Mouse (Mus musculus) ES-E14 (cell line): Measurements from ENCODE around the gene Arhgap24. TPM values are rescaled to one million over a fixed set of nuclear protein-coding genes. Genes with fewer than 3 reads are reported as not detected.

Experiments used
- DNase-seq: peaks from one replicate; pipeline ENCODE4 v3.0.0-alpha.2; 2013; ENCODE audit warnings: low read depth, low spot score
- H3K27ac ChIP-seq: 2 replicates; pipeline ENCODE4 v1.5.1; 2012; ENCODE audit warnings: low read depth, mild to moderate bottlenecking, low read length, moderate library complexity, mixed read lengths; ENCODE audit not compliant: poor library complexity, insufficient read depth, severe bottlenecking
- H3K36me3 ChIP-seq: 2 replicates; pipeline ENCODE4 v1.6.1; 2012; ENCODE audit warnings: mild to moderate bottlenecking, low read length, moderate library complexity, mixed read lengths; ENCODE audit not compliant: control insufficient read depth, poor library complexity, insufficient read depth, severe bottlenecking
- H3K4me1 ChIP-seq, 2 experiments: fragments of 150-350 bp in 1 of 2; sonication (generic) in 1 of 2; 2 replicates each; pipeline ENCODE4 v1.6.1; 2012; ENCODE audit warnings: low read length in 2 of 2, mild to moderate bottlenecking in 1 of 2, mixed read lengths in 1 of 2; ENCODE audit not compliant: control insufficient read depth in 2 of 2, insufficient read depth in 2 of 2, poor library complexity in 1 of 2
- H3K4me3 ChIP-seq, 2 experiments: fragments of 150-350 bp in 1 of 2; sonication (generic) in 1 of 2; 2 replicates each; pipeline ENCODE4 v1.5.1; 2012; ENCODE audit warnings: low read length in 2 of 2, low read depth in 1 of 2, mild to moderate bottlenecking in 1 of 2, mixed read lengths in 1 of 2; ENCODE audit not compliant: insufficient read depth in 1 of 2, poor library complexity in 1 of 2, severe bottlenecking in 1 of 2
- H3K9ac ChIP-seq: 2 replicates; pipeline ENCODE4 v1.6.1; 2012; ENCODE audit warnings: low read depth, mild to moderate bottlenecking, low read length, mixed read lengths; ENCODE audit not compliant: poor library complexity, insufficient read depth, severe bottlenecking
- H3K9me3 ChIP-seq: fragments of 150-350 bp; sonication (generic); 2 replicates; pipeline ENCODE4 v1.6.1; 2012; ENCODE audit warnings: low read depth, mild to moderate bottlenecking, low read length; ENCODE audit not compliant: control insufficient read depth, insufficient read depth
- CHD2 ChIP-seq: IDR thresholded peaks from 2 replicates; pipeline ENCODE4 v1.6.1; 2014; ENCODE audit warnings: mild to moderate bottlenecking, low read depth, low read length, inconsistent platforms
- HCFC1 ChIP-seq: IDR thresholded peaks from 2 replicates; pipeline ENCODE4 v1.6.1; 2012; ENCODE audit warnings: low read length, inconsistent platforms, borderline replicate concordance; ENCODE audit not compliant: insufficient read depth
- MAFK ChIP-seq: IDR thresholded peaks from 2 replicates; pipeline ENCODE4 v1.6.1; 2014; ENCODE audit warnings: mild to moderate bottlenecking, low read depth, low read length, inconsistent platforms; ENCODE audit not compliant: insufficient read depth
- ZC3H11A ChIP-seq: IDR thresholded peaks from 2 replicates; pipeline ENCODE4 v1.6.1; 2012; ENCODE audit warnings: low read depth, mild to moderate bottlenecking, inconsistent platforms, low read length, borderline replicate concordance
- ZNF384 ChIP-seq: IDR thresholded peaks from 2 replicates; pipeline ENCODE4 v1.6.1; 2012; ENCODE audit warnings: low read depth, low read length, inconsistent platforms
- in situ Hi-C, 2 experiments: fragments of 600-800 bp; cut with MboI; formaldehyde crosslinking; loops; one replicate each; pipeline ENCODE4 v1.15.1; 2025; ENCODE audit warnings: low sequenced_read_pairs in 2 of 2, inconsistent platforms in 1 of 2; ENCODE audit not compliant: unreplicated experiment in 2 of 2
- total RNA-seq: library from RNA; depleted of rRNA; stranded (reverse); fragments of 300-350 nt; gene quantifications from 2 replicates; pipeline ENCODE4 v1.2.3, GENCODE M21; 2012

Arhgap24 gene
- total RNA-seq, 1 experiment: 0.89 TPM

DNA sequence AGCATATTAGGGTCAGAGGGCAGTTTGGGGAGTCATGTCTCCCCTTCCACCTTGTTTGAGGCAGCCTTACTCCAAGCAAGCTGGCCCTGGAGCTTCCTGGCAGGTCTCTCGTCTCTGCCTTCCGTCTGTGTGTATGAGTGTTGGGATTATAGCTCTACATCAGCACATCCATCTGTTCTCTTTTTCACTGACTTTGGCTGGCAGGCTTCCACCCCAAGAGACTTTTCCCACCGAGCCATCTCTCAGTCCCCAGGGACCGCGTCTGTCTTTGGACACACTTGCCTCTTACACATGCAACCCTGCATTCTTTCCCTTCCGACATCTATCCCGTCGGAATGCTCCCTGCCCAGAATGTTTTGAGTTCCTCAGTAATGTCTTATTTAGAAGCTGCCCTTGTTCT is 267.8 kb downstream of the Arhgap24 start:
- H3K4me1 ChIP-seq: no peaks in the 10 kb centered on the region
- H3K36me3 ChIP-seq: no peaks in the 10 kb centered on the region
- no peak for DNase-seq
- no peak for TF ChIP-seq HCFC1
- in situ Hi-C loops: no loop called here
- H3K9me3 ChIP-seq: no peaks in the 10 kb centered on the region
- no peak overlapping the region for H3K9ac ChIP-seq
- H3K27ac ChIP-seq: no peak overlapping the region
- no peak overlapping the region for H3K4me3 ChIP-seq

DNA sequence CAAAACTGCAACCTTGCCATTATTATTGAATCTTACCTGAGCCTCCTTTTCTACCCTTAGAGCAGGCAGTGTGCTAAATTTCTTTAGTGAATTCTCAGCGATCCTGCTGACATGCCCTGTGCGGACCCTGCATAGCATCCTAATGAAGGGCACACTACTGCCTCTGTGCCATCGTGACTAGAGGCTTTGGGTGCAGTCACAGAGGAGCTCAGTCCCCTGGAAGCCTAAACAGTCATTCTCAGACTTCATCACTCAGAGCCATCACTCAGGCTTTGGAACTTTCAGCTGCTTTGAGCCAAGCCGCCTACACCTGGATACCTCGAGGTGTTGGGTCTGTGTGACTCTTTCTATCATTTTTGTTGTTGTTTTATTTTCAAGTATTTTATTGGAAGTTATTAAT is 269.5 kb downstream of the Arhgap24 start:
- no peak overlapping the region for H3K4me3 ChIP-seq
- no peak overlapping the region for H3K9ac ChIP-seq
- no peaks in the 10 kb centered on the region for H3K4me1 ChIP-seq
- no peaks in the 10 kb centered on the region for H3K9me3 ChIP-seq
- DNase-seq: no peak
- H3K27ac ChIP-seq: no peak overlapping the region
- TF ChIP-seq ZNF384 (no peak), ZC3H11A (no peak), HCFC1 (no peak), MAFK (no peak), CHD2 (no peak)
- in situ Hi-C loops: no loop called here
- no peaks in the 10 kb centered on the region for H3K36me3 ChIP-seq

DNA sequence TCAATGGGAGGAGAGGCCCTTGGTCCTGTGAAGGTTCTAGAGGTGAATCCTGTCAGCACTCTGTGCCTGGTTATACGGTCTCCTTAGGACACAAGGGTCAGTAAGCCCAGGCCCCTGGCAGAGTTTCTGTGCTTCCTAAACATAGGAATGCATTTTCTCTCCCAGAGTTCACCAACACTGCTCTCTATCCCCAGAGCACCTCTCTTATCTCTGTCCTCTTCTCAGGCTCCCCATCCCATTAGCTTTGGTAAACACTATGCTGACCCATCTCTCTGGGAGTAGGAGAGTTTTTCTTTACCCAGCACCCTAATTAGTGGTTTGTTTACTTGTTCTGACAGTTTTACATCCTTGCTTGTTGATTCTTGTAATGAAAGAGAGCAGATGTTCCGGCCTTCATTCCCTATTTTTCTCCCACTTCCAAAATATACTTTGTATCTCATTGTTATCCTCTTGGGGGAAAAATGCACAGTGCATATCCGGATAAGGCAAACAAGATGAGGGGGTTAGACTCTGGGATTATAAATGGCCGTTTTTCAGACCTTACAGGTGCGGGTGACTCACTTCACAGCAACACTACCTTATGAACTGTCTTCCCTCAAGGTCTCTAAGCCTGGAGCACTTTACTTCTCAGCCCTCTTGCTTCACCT is 270.6 kb downstream of the Arhgap24 start:
- Histone ChIP-seq H3K36me3 (no peaks in the 10 kb centered on the region), H3K9me3 (no peaks in the 10 kb centered on the region), H3K4me1 (no peaks in the 10 kb centered on the region), H3K9ac (no peak overlapping the region), H3K27ac (no peak overlapping the region), H3K4me3 (no peak overlapping the region)
- DNase-seq: no peak
- in situ Hi-C loops: no loop called here
- TF ChIP-seq CHD2 (no peak), MAFK (no peak), HCFC1 (no peak), ZNF384 (no peak), ZC3H11A (no peak)

DNA sequence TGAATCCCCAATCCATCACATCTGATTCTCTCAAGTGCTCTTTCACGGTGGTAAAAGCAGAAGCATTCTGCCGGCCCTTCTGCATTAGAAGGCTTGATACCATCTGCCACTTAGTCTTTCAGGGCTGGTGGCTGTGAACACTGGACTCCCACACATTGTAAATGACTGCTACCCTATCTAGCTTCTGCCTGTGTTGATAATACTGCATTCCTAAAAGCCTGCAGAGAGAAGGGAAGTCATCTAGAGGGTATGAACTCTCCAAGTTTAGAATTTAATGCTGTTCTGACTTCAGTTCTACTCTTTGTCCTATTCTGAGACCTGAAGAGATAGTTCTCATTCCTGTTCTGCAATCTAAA is 271.1 kb downstream of the Arhgap24 start:
- TF ChIP-seq CHD2 (no peak), ZC3H11A (no peak), ZNF384 (no peak), MAFK (no peak), HCFC1 (no peak)
- in situ Hi-C loops: no loop called here

DNA sequence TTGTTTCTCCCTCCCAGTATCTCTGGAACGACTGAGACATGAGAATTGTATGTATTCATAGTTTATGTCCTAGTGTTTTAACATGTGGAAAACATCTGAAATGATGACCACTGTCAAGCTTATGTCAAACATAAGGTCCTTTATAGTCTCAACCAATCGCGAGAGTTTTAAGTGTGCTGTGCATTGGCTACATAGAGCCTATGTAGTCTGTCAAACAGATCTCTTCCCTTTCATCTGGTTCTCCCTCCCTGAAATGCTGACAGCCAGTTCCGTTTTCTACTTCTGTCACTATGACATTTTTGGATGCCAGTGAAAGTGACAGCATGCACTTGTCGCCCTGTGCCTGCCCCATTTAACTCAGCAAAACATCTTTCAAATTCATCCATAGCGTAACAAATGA is 275.8 kb downstream of the Arhgap24 start:
- no peak for DNase-seq
- Histone ChIP-seq H3K27ac (no peak overlapping the region), H3K9me3 (no peaks in the 10 kb centered on the region), H3K4me1 (no peaks in the 10 kb centered on the region), H3K4me3 (no peak overlapping the region), H3K9ac (no peak overlapping the region), H3K36me3 (no peaks in the 10 kb centered on the region)
- in situ Hi-C loops: no loop called here
- no peak for TF ChIP-seq CHD2

More for the DNA sequence above, 271.1 kb downstream of the Arhgap24 start:
- no peaks in the 10 kb centered on the region for H3K4me1 ChIP-seq
- DNase-seq: no peak
- no peak overlapping the region for H3K27ac ChIP-seq
- H3K4me3 ChIP-seq: no peak overlapping the region
- no peaks in the 10 kb centered on the region for H3K9me3 ChIP-seq
- no peak overlapping the region for H3K9ac ChIP-seq
- no peaks in the 10 kb centered on the region for H3K36me3 ChIP-seq
